Mouse (Mus musculus): ENCODE data around the gene Zbed4. TPM values are rescaled to one million over a fixed set of nuclear protein-coding genes. Genes with fewer than 3 reads are reported as not detected.
"Not testable (repeated sequence)": the region's sequence is repeated elsewhere in the genome, so short reads cannot be mapped to it uniquely, and the experiment has no call there.

The Zbed4 gene
- polyA plus RNA-seq (2015; fragmentation: Nextera tagmentation; extraction: Ambion mirVana): 13.8 and 16.4 TPM in 2 replicates

DNA sequence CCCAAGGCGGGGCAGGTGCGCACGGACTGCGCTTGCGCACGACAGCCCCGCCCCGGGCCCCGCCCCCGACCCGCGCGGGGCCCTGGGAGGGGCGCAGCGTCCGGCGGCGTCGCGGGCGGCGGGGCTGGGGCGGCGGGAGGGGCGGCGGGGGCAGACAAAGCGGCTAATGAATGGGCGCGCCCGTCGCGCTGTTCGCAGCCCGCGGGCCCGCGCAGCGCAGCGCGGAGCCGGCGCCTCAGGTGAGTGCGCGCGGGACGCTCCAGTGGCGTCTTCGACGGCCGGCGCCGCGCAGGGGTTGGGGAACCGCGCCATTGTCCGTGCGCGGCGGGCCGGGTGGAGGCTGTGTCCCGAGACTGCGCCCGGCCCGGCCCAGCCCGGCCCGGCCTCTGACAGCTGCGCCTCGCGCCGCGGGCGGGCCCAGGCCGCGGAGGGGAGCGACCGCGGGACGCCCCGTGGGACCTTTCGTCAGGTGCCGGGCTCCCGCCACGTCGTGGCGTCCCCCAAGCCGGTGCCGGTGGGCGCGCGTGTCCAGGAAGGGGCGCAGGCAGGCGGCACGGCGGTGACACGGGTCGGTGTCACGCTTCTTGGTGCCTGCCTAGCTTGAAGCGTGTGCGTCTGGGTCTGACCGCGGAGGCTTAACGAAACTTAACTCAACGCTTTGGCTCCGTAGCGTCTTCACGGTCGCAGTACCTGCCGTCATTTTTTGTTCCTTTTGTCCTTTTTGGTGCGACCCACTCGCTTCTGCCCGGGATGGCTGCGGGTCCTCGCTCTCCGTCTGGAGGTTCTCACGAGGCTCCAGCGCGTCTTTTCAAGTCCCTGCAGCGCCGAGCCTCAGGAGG lies at the start of gene Zbed4:
Gene Zbed4, plus strand, starts transcription at position 97 of the 839 bp plus-strand sequence.
- no peak; the same call in 1 of the 2 replicates for ATAC-seq (ENCODE audit: insufficient number of reproducible peaks, insufficient read depth, low FRiP score, low TSS enrichment, low read depth)
- WGBS: under 1% methylated on average over 112 of the region's 119 CpGs
- Histone ChIP-seq H3K4me2 (peak within 1 kb of the TSS; percentile 86), H3K27me3 (no peaks in the 10 kb centered on the region), H3K9ac (peak within 1 kb of the TSS; percentile 85), H3K4me1 (peaks cover 17% of the 10 kb centered on the region), H3K27ac (peak within 1 kb of the TSS; percentile 86), H3K4me3 (peak within 1 kb of the TSS; percentile 86), H3K36me3 (peaks cover 11% of the 10 kb centered on the region; the same call in 1 of the 2 replicates), H3K9me3 (no peaks in the 10 kb centered on the region)

DNA sequence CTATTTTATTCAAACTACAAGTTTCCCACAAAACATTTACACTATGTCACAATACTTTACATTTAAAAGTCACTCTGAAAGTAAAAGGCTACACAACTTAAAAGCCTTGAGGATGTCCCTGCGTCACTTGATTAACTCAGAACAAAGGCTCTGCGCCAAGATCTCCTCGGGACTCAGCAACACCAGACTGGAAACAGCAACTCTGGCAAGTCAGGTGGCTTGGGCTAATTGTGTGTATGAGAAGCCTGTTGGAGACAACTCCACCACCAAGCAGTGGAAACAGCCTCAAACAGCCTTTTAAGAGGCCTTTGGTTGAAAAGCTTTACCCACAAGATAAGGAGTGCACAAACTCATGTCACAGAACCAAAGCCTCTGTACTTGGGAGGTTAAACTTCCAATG lies 49.0 kb upstream of the Zbed4 start:
- Histone ChIP-seq H3K9me3 (no peaks in the 10 kb centered on the region), H3K36me3 (peaks cover 98% of the 10 kb centered on the region), H3K9ac (no peak overlapping the region), H3K27ac (no peak overlapping the region), H3K4me2 (no peak overlapping the region), H3K4me1 (no peaks in the 10 kb centered on the region), H3K27me3 (no peaks in the 10 kb centered on the region), H3K4me3 (no peak overlapping the region)
- WGBS: 83% methylated on average over 3 of the region's 3 CpGs
- no peak for ATAC-seq (ENCODE audit: insufficient number of reproducible peaks, insufficient read depth, low FRiP score, low TSS enrichment, low read depth)

DNA sequence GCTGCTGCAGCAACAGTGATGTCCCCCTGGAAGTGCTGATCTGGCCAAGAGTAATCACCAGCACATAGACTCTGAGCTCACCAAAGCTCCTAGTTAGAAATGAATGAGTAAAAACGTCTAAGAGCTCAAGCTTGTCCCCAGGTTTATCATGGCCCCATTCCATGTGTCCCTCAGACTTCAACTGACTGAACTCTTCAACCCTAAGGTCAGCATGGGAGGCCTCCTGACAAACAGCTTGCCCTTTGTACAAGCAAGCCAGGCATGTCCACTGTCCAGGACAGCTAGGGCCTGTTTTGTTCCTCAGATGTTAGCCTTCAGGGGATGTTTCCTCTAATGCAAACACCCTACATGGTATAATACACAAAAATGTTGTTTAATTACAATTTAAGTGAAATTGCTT lies 47.2 kb upstream of the Zbed4 start:
- Histone ChIP-seq H3K4me2 (no peak overlapping the region), H3K36me3 (peaks cover 98% of the 10 kb centered on the region), H3K27ac (no peak overlapping the region), H3K27me3 (no peaks in the 10 kb centered on the region), H3K9ac (no peak overlapping the region), H3K4me3 (no peak overlapping the region), H3K4me1 (no peaks in the 10 kb centered on the region), H3K9me3 (no peaks in the 10 kb centered on the region)
- ATAC-seq (ENCODE audit: insufficient number of reproducible peaks, insufficient read depth, low FRiP score, low TSS enrichment, low read depth): no peak
- WGBS: 55% methylated on average over 1 of the region's 1 CpGs

DNA sequence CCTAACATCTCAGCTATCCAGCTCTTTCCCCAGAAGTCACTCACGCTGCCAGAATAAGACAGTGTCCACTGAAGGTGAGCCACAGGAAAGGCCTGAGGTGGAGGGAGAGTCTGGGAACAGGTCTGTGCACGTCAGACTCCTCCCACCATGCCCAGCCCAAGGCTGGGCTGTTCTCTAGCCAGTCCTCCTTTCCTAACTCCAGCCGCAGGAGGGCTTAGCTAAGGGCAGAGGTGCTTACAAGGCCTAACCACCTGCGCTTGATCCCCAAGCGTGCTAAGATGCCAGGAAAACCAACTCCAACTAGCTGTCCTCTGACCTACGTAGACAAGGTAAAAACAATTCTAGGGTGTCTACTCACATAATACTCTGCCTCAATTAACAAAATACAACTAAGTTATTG lies 45.1 kb upstream of the Zbed4 start:
- H3K27me3 ChIP-seq: no peaks in the 10 kb centered on the region

DNA sequence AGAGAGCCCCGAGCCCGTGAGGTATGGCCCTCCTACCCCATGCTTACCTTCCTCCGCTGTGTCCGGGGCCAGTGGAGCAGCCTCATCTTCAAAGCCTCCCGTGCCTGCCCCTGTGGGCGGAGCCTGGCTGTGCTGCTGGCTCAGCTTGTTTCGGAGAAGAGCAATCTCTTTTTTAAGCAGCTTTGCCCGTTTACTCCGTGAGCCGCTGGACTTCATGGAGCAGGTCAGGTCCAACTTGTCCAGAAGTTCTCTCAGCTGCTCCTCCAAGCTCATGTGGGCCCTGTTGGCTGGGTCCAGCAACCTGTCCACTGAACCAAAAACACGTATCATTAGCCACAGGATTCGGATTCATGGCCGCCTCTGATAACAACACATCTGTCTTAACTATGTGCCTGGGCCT lies 44.5 kb upstream of the Zbed4 start:
- WGBS: 67% methylated on average over 13 of the region's 13 CpGs
- H3K4me3 ChIP-seq; H3K27ac ChIP-seq; ATAC-seq (ENCODE audit: insufficient number of reproducible peaks, insufficient read depth, low FRiP score, low TSS enrichment, low read depth); H3K9me3 ChIP-seq; H3K9ac ChIP-seq; H3K4me2 ChIP-seq; H3K27me3 ChIP-seq; H3K4me1 ChIP-seq: not testable (repeated sequence)
- peaks cover 98% of the 10 kb centered on the region for H3K36me3 ChIP-seq

More for the DNA sequence above, 45.1 kb upstream of the Zbed4 start:
- H3K36me3 ChIP-seq: peaks cover 98% of the 10 kb centered on the region
- no peak overlapping the region for H3K4me2 ChIP-seq
- H3K9ac ChIP-seq: no peak overlapping the region
- no peak for ATAC-seq (ENCODE audit: insufficient number of reproducible peaks, insufficient read depth, low FRiP score, low TSS enrichment, low read depth)
- no peak overlapping the region for H3K4me3 ChIP-seq
- H3K9me3 ChIP-seq: no peaks in the 10 kb centered on the region
- 80% methylated on average over 6 of the region's 6 CpGs for WGBS
- no peaks in the 10 kb centered on the region for H3K4me1 ChIP-seq
- no peak overlapping the region for H3K27ac ChIP-seq

- Histone ChIP-seq H3K36me3 (peaks cover 99% of the 10 kb centered on the region), H3K9ac (no peak overlapping the region), H3K27ac (no peak overlapping the region), H3K9me3 (no peaks in the 10 kb centered on the region), H3K4me2 (no peak overlapping the region), H3K27me3 (no peaks in the 10 kb centered on the region), H3K4me1 (no peaks in the 10 kb centered on the region), H3K4me3 (no peak overlapping the region)
- WGBS: 89% methylated on average over 5 of the region's 5 CpGs
- no peak for ATAC-seq (ENCODE audit: insufficient number of reproducible peaks, insufficient read depth, low FRiP score, low TSS enrichment, low read depth)
Measured at GRCm38 (mm10) chr15:88708204-88708603, 43.3 kb upstream of the Zbed4 start.

DNA sequence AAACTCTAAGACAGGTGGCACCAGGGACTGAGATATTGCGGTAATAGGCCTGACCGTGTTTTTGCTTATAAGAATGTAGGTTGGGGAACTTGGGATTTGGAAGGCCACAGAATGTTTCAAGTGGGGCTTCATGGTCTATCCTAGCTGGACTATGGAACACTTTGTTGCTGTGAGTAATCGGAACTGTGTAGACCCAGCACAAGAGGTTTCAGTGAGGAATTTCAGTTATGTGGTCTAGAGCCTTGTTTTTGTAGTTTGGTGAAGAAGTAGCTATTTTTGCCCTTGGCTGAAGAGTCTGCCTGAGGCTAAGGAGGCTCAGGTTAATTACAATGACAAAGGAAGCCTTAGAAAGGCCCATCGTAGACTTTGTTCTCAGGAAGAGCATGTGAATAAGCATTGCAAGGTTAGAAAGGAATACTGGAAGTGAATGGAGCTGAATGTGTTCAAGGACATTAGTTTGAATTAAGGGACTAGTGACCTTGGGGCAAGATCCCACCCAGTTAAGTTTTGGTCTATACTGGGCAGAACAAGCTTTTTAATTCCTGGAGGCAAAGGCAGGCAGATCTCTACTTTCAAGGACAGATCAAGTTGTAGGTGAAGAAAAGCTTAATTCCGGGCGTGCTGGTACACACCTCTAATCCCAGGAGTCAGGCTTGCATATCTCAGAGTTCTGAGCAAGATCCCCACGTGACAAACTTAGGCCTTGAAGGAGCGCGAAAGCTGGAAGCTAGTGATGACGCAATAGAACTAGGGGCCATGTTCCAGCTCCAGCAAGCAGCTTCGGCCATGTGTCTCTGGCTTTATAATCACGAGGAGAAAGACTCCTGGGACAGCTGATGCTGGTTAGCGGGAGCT lies 42.6 kb upstream of the Zbed4 start:
- Histone ChIP-seq H3K36me3 (peaks cover 99% of the 10 kb centered on the region), H3K27ac (no peak overlapping the region), H3K9me3 (no peaks in the 10 kb centered on the region), H3K4me1 (no peaks in the 10 kb centered on the region), H3K4me2 (no peak overlapping the region), H3K9ac (no peak overlapping the region), H3K27me3 (no peaks in the 10 kb centered on the region), H3K4me3 (no peak overlapping the region)
- WGBS: 77% methylated on average over 13 of the region's 13 CpGs
- no peak for ATAC-seq (ENCODE audit: insufficient number of reproducible peaks, insufficient read depth, low FRiP score, low TSS enrichment, low read depth)

DNA sequence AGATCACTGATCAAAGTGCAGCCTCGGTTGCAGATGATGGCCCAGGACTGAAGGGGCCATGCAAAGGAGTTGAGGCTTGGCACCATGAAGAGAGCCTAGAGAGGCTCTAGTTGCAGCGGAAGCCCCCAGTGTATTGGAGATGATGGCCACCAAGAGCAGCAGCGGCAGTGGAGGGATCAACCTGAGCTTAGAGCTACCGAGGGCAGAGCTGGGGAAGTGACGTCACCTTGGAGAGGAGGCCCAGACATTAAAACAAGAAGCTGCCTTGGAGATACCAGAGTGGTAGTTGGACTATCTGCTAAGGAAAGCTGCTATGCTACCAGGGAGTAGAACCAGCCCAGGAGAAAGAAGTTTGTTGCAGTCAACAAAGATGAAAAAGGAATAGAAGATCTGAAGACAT lies 41.6 kb upstream of the Zbed4 start:
- Histone ChIP-seq H3K4me1 (no peaks in the 10 kb centered on the region), H3K9ac (no peak overlapping the region), H3K9me3 (no peaks in the 10 kb centered on the region), H3K27ac (no peak overlapping the region), H3K27me3 (no peaks in the 10 kb centered on the region), H3K36me3 (peaks cover 100% of the 10 kb centered on the region), H3K4me3 (no peak overlapping the region), H3K4me2 (no peak overlapping the region)
- no peak for ATAC-seq (ENCODE audit: insufficient number of reproducible peaks, insufficient read depth, low FRiP score, low TSS enrichment, low read depth)
- 93% methylated on average over 5 of the region's 5 CpGs for WGBS

- ATAC-seq (ENCODE audit: insufficient number of reproducible peaks, insufficient read depth, low FRiP score, low TSS enrichment, low read depth): no peak
- H3K4me1 ChIP-seq: 0 out of 2 replicates have a peak, but pooled peaks cover 2% of the 10 kb centered on the region
- no peaks in the 10 kb centered on the region for H3K9me3 ChIP-seq
- peaks cover 100% of the 10 kb centered on the region for H3K36me3 ChIP-seq
- no peak overlapping the region for H3K9ac ChIP-seq
- 91% methylated on average over 15 of the region's 15 CpGs for WGBS
- H3K4me2 ChIP-seq: no peak overlapping the region
- H3K4me3 ChIP-seq: no peak overlapping the region
- no peak overlapping the region for H3K27ac ChIP-seq
- H3K27me3 ChIP-seq: no peaks in the 10 kb centered on the region
Measured at GRCm38 (mm10) chr15:88712501-88712900, 39.0 kb upstream of the Zbed4 start.

DNA sequence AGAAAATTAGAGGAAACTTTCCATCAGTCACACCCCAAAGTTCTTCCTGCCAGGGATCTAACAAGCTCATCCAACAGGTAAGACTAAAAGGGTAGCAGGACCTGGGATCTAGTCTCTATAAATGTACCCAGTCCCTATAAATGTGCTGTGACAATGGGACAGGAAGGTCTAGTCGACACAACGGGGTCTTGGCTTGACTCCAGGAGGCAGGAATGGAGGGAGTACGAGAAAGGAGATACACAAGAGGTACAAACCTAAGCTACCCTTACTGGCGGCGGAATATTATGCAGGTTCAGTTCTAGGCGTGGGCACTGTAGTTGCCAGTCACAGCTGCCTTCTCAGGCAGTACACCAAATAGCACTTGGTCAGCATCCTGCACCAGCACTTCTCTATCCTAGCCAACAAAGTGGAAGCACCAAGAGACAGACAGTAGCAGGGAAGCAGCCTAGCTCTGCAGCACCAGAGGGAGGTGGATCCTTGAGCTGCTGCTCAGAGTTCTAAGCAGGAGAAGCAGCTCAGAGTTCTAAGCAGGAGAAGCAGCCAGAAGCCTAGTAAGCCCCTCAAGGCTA lies 37.4 kb upstream of the Zbed4 start:
- ATAC-seq (ENCODE audit: insufficient number of reproducible peaks, insufficient read depth, low FRiP score, low TSS enrichment, low read depth): no peak
- peaks cover 99% of the 10 kb centered on the region for H3K36me3 ChIP-seq

DNA sequence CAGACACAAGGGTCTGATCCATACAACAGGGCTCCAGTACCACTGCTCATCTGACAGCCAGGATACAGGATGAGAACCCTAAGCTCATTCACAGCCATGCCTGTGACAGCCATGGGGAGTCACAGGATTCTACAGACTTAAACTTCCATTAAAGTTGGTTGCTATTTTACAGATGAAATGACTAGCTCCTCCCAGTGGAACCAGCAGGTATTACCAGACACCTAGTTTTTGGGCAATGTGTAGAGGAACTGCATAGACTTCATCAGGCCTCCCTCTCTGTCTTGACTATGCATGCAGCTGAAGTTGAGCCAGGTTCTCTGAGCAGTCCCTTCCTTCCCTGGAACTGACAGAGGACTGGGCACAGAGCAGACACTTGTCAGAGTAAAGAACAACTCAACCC lies 35.1 kb upstream of the Zbed4 start:
- Histone ChIP-seq H3K4me1 (0 out of 2 replicates have a peak, but pooled peaks cover 2% of the 10 kb centered on the region), H3K4me2 (no peak overlapping the region), H3K36me3 (peaks cover 95% of the 10 kb centered on the region), H3K27me3 (no peaks in the 10 kb centered on the region), H3K9me3 (no peaks in the 10 kb centered on the region), H3K4me3 (no peak overlapping the region), H3K27ac (no peak overlapping the region), H3K9ac (no peak overlapping the region)
- ATAC-seq (ENCODE audit: insufficient number of reproducible peaks, insufficient read depth, low FRiP score, low TSS enrichment, low read depth): no peak

More for the DNA sequence above, 37.4 kb upstream of the Zbed4 start:
- H3K4me2 ChIP-seq: no peak overlapping the region
- no peak overlapping the region for H3K27ac ChIP-seq
- H3K9ac ChIP-seq: no peak overlapping the region
- no peaks in the 10 kb centered on the region for H3K9me3 ChIP-seq
- no peaks in the 10 kb centered on the region for H3K27me3 ChIP-seq
- no peak overlapping the region for H3K4me3 ChIP-seq
- H3K4me1 ChIP-seq: 0 out of 2 replicates have a peak, but pooled peaks cover 2% of the 10 kb centered on the region
- 88% methylated on average over 6 of the region's 6 CpGs for WGBS

Measured in embryonic facial prominence, embryonic 13.5 days (tissue).